Mouse (Mus musculus) CD4-positive naive resting alpha-beta T cell, adult 76 days (primary cell): Measurements from ENCODE around the gene Sarnp. TPM values are rescaled to one million over a fixed set of nuclear protein-coding genes. Genes with fewer than 3 reads are reported as not detected.

Experiments used
- total RNA-seq: library from RNA; stranded (reverse); gene quantifications from one replicate; pipeline ENCODE4 v1.2.4, GENCODE M21; 2023

Gene Sarnp
- 50.3 TPM for total RNA-seq

DNA sequence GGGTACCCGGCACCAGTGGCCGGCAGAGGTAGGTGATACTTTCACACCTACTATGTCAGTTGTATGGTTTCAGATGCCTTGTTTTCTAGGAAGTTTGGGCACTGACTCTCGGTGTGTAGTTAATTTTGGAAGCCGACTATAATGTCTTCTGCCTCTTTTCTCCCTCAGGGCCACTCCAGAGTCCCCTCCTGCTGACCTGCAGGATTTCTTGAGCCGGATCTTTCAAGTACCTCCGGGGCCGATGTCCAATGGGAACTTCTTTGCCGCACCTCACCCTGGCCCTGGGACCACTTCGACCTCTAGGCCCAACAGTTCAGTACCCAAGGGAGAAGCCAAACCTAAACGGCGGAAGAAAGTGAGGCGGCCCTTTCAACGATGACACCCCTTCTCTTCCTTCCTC lies at the start of gene Sarnp:
Sarnp (plus strand) TSS at position 301 of the 400 bp plus-strand sequence.

DNA sequence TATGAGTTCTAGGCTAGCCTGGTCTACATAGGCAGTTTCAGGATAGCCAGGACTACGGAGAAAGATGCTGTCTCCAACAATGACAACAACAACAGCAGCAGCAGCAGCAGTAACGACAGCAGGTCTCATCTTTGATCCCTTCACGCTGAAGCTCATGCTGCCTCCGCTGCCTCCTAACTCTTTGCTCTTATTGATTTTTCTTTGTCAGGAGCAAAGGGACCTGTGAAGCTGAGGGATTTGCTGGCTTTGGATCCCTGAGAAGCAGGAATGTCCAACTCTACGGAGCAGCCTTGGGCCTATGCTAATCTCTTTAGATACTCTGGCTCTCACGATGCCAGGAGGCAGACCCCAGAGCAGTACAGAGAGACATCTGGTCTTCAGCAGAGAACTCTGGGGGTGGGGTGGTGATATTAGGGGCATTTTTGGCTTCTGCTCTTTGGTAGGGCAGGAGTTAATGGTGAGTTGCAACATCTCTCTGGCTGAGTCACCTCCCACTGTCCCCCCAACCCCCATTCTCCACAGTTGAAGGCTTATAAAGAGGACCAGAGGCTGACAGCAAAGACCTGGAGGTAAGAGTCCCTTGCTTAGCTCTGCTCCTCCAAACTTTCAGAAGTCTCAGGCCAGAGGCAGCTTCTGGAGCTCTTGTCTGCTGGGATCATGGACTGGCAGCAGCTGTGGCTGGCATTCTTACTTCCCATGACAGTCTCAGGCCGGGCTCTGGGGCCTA lies 26.6 kb upstream of the Sarnp start, which contains the start of gene Mmp19:
Mmp19 (plus strand) TSS at position 513 of the 727 bp plus-strand sequence.

DNA sequence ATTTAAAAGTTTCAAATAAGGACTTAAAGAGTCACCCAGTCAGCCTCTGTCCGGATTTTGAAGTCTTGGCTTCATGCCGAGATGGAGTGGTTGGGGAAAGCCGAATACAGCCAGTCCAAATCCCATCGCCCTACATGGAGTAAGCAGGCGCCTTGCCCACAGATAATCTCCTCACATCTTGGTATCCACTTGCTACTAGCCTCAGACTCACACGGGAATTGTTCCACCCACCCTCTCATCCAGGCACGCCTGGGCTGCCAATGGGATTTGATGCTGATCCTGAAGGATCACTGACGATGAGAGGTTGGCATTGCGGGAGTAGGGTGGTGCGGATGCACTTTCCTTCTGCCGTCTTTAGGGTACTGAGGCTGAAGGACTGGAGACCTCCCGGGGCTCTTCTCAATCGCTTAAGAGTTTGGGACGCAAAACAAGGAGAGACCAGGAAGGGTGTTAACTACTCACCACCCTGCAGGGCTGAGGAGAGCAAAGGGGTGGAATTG lies 13.3 kb upstream of the Sarnp start, which contains the start of gene Dnajc14:
Dnajc14 (plus strand) TSS at position 292 of the 500 bp plus-strand sequence.

DNA sequence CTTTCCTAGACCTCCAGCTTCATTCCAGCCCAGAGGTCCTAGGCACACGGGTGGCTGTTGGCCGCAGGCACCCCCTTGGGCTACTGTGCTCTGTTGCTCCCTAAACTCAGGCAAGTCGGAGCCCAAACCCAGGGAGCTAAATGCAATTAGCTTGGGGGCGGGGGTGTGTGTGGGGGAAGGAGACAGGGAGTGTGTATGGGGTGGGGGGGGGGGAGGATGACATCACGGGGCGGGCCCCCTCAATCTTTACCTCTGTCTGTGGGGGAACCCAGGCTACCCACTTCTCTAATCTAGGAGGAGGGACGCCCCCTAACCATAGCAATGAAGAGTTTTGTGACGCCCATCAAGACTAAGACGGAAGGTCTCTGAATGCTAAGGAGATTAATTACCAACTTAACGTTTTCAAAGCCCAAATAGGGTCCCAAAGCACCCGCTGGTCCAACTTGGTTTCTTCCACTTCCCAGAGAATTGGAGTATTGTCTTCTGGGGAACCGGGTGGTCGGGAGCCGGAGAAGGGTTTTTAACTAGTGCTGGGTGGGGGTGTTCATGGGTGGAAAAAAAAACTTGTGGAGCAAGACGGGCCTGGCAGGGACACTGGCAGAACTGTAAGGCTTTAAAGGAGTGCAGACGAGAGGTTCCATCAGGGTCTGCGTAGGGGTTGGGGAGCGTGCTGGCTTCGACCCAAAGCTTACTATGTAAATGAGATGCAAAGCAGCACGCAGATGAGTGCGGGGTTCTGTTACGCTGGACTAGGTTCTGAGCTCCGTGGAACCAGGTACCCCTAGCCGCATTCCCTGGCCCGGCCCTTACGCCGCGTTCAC lies 12.7 kb upstream of the Sarnp start, which contains the start of gene Tmem198b:
Tmem198b (minus strand) TSS at position 100 of the 821 bp plus-strand sequence.

DNA sequence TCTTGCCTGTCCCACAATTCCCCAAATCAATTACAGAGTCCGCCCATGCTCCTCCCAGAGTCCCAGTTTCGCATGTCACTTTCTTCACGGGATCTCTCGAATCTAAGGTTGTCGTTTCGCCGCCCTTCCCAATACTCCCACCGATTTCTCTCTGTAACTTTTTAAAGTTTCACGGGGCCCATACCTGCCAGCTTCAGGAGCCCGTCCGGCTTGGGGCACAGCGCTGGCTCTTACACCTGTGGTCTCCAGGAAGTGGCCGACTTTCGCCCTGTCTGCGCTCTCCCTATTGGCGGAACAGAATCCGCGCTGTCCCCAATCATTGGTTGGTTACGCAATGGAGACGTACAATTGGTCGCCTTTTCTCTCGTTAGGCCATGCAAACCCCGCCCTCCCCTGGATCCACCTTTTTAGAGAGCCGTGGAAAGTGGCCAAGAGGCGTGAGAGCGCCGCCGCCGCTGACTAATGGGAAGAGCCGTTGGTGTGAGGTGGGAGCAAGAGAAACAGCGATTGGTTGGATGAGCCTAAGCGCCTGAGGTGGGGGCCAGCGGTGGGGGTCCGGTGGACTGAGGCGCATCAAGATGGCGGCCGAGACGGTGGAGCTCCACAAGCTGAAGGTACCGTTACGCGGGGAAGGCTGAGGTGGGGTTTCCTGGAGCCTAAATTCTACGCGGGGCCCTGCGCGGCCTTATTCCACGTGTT lies 4.4 kb downstream of the Sarnp start, which contains the start of gene Ormdl2:
Ormdl2 (minus strand) TSS at position 288 of the 699 bp plus-strand sequence.

DNA sequence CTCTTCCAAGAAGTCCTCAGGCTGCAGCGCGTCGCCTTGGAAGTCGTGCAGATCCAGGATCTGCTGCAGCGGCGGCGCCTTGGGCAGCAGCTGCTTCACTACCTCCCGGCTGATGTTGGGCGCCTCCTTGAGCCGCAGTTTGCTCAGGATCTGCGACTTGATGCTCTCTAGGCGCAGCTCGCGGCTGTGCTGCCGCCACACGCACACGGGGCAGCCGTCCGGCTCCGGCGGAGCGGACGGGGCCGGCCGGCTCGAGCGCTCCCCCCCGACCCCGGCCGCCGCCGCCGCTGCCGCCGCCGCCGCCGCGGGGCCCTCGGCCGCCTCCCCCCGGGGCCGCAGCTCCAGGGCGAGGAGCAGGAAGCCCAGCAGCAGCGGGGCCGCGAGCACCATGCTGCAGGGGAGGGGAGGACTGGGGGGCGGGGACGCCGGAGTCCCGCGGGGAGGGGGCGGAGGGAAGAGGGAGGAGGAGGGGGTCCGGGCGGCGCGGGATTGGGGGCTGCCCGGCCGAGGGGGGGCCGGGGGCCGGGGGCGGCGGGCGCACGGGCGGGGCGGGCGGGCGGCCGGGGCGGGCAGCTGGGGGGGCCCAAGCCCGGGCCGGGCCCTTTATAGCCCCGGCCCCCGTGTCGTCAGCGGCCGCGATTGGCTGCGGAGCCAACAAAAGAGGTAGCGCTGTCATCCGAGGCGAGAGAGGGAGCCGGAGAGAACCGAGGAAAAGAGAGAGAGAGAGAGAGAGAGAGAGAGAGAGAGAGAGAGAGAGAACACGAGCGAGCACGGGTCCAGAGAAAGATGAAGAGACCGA lies 74.4 kb downstream of the Sarnp start, which contains the start of gene Gdf11:
Gdf11 (minus strand) TSS at position 423 of the 799 bp plus-strand sequence.

DNA sequence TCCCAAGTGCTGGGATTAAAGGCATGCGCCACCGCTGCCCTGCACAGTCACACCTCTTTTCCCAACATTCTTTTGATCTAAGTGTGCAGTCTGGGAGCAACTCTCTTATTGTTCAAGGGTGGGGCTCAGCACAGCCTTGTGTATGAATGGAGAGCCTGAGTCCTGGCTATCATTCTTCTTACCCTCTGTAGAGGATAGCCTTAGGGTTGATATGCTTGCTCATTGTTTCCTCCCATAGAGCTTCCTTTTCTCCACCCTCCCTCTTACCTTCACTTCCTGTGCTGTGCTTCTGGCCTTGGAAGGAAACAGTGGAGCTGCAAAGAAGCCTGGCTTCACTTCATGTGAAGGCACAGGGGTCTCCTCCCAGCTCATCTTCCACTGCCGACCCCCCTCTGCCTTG lies 83.6 kb downstream of the Sarnp start, which contains the start of gene Cd63:
Cd63 (plus strand) TSS at position 292 of the 400 bp plus-strand sequence.

DNA sequence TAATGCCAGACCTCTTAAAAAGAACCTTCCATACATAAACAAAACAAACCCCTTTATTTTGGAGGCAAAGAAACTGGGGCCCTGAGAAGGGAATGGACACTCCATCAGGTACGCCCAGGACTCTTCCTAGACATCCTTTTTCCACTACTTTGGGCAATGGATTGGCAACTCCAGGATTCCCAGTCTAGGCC lies 105.6 kb downstream of the Sarnp start, which contains the start of gene Rdh5:
Rdh5 (minus strand) TSS at position 67 of the 191 bp plus-strand sequence.

DNA sequence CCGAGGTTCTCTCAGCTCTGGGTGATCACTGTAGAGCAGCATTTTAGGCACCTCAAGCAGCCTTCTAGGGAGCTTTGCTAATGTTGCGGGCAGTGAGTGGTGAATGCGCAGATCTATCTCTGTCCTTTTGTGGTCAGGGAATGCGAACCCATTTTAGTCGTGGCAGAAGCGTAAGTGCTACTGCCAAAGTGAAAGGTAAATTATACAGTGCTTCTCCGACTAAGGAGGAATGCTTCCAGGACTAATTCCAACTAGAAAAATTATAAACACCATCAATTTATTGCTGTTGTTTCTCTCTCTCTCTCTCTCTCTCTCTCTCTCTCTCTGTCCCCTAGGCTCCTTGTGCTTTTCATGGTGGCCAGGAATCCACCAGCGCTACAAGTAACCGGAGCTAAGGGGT lies 106.8 kb downstream of the Sarnp start, which contains the start of gene Bloc1s1:
Bloc1s1 (minus strand) TSS at position 101 of the 400 bp plus-strand sequence.

Other genes with a start within 250 kb of the Sarnp start
- gene Erbb3, start 227.7 kb upstream of the Sarnp start, total RNA-seq: 1.3 TPM
- gene Rps26, start 190.6 kb upstream of the Sarnp start, total RNA-seq: 1,431 TPM
- 9.6 TPM for gene Ikzf4, start 171.3 kb upstream of the Sarnp start, total RNA-seq
- 10.1 TPM for gene Suox, start 143.3 kb upstream of the Sarnp start, total RNA-seq
- 32.6 TPM for gene Rab5b, start 121.1 kb upstream of the Sarnp start, total RNA-seq
- gene Pmel, start 113.1 kb upstream of the Sarnp start, total RNA-seq: not detected
- 32.6 TPM for gene Cdk2, start 112.3 kb upstream of the Sarnp start, total RNA-seq
- 837 TPM for gene Dgka, start 72.5 kb upstream of the Sarnp start, total RNA-seq
- 82.4 TPM for gene Pym1, start 69.4 kb upstream of the Sarnp start, total RNA-seq
- 0.32 TPM for gene Mmp19, start 26.4 kb upstream of the Sarnp start, total RNA-seq
- gene Dnajc14, start 13.3 kb upstream of the Sarnp start, total RNA-seq: 57.9 TPM
- gene Tmem198b, start 13.0 kb upstream of the Sarnp start, total RNA-seq: 6.4 TPM
- 15.3 TPM for gene Ormdl2, start 4.3 kb downstream of the Sarnp start, total RNA-seq
- gene Gdf11, start 74.4 kb downstream of the Sarnp start, total RNA-seq: 10.7 TPM
- 1.9 TPM for gene Cd63, start 83.7 kb downstream of the Sarnp start, total RNA-seq
- gene Rdh5, start 105.6 kb downstream of the Sarnp start, total RNA-seq: 13.7 TPM
- gene Bloc1s1, start 106.7 kb downstream of the Sarnp start, total RNA-seq: 53.3 TPM
- gene Itga7, start 116.5 kb downstream of the Sarnp start, total RNA-seq: 14.3 TPM
- not detected for gene Mettl7b, start 143.7 kb downstream of the Sarnp start, total RNA-seq
- gene Olfr9, start 172.1 kb downstream of the Sarnp start, total RNA-seq: 1.7 TPM
- gene Olfr763, start 193.5 kb downstream of the Sarnp start, total RNA-seq: 0.23 TPM
- gene Olfr764-ps1, start 222.6 kb downstream of the Sarnp start, total RNA-seq: not detected
- not detected for gene Olfr765, start 232.7 kb downstream of the Sarnp start, total RNA-seq